Mouse (Mus musculus) heart, embryonic 12.5 days (tissue): ENCODE results near the gene Rnf38. TPM values are rescaled to one million over a fixed set of nuclear protein-coding genes. Genes with fewer than 3 reads are reported as not detected.

Experiments
- ATAC-seq: fragments of 200-750 bp; cut with Nextera tagmentation; 2 replicates; pipeline ENCODE4 v1.8.0; 2017; ENCODE audit warnings: moderate TSS enrichment, moderate library complexity; ENCODE audit not compliant: insufficient number of reproducible peaks, low FRiP score
- H3K27ac ChIP-seq: fragments of 300-500 bp; sonication (generic); 2 replicates; pipeline ENCODE4 v1.5.1; 2016; ENCODE audit warnings: mild to moderate bottlenecking, moderate library complexity; ENCODE audit not compliant: poor library complexity, severe bottlenecking
- H3K27me3 ChIP-seq: fragments of 300-500 bp; sonication (generic); replicated peaks from 2 replicates; pipeline ENCODE4 v1.6.1; 2016; ENCODE audit warnings: mild to moderate bottlenecking, moderate library complexity
- H3K36me3 ChIP-seq: fragments of 300-500 bp; sonication (generic); 2 replicates; pipeline ENCODE4 v1.6.1; 2016; ENCODE audit warnings: mild to moderate bottlenecking, moderate library complexity
- H3K4me1 ChIP-seq: fragments of 300-500 bp; sonication (generic); replicated peaks from 2 replicates; pipeline ENCODE4 v1.6.1; 2016; ENCODE audit warnings: mild to moderate bottlenecking
- H3K4me2 ChIP-seq: fragments of 300-500 bp; sonication (generic); 2 replicates; pipeline ENCODE4 v1.6.1; 2016; ENCODE audit warnings: mild to moderate bottlenecking, moderate library complexity
- H3K4me3 ChIP-seq: fragments of 300-500 bp; sonication (generic); 2 replicates; pipeline ENCODE4 v1.5.1; 2016; ENCODE audit warnings: mild to moderate bottlenecking
- H3K9ac ChIP-seq: fragments of 300-500 bp; sonication (generic); 2 replicates; pipeline ENCODE4 v1.6.1; 2016; ENCODE audit warnings: mild to moderate bottlenecking, moderate library complexity
- H3K9me3 ChIP-seq: fragments of 300-500 bp; sonication (generic); replicated peaks from 2 replicates; pipeline ENCODE4 v1.6.1; 2016; ENCODE audit warnings: mild to moderate bottlenecking, moderate library complexity
- WGBS: fragments of 180-500 bp; shearing (Covaris S2); methylation state at CpG from one replicate; pipeline ENCODE4 v1.1.7; 2016; 5-methylcytosine and 5-hydroxymethylcytosine counted together
- polyA plus RNA-seq: library from polyadenylated mRNA; unstranded; fragments of >200 nt; fragmentation: Nextera tagmentation; extraction: Ambion mirVana; gene quantifications from 2 replicates; pipeline ENCODE4 v1.2.1, GENCODE M21; 2016

Rnf38 gene
- polyA plus RNA-seq, 1 experiment from 2014 or later = 27.5 TPM

- peaks cover 24% of the 10 kb centered on the region for H3K4me1 ChIP-seq
- ATAC-seq = no peak
- H3K9ac ChIP-seq = no peak overlapping the region
- H3K9me3 ChIP-seq = no peaks in the 10 kb centered on the region
- WGBS = 64% methylated on average over 5 of the region's 5 CpGs
- no peak overlapping the region for H3K4me2 ChIP-seq
- no peaks in the 10 kb centered on the region for H3K36me3 ChIP-seq
- peaks cover 6% of the 10 kb centered on the region; the same call in 1 of the 2 replicates for H3K27me3 ChIP-seq
- no peak overlapping the region for H3K27ac ChIP-seq
- no peak overlapping the region for H3K4me3 ChIP-seq
Measured at GRCm38 (mm10) chr4:44251521-44251920, 17.9 kb upstream of the Rnf38 start.

- H3K9me3 ChIP-seq = no peaks in the 10 kb centered on the region
- peak overlapping the region; percentile 52 for H3K4me2 ChIP-seq
- 2% methylated on average over 10 of the region's 10 CpGs for WGBS
- 0 out of 2 replicates have a peak overlapping the region, but pooled peaks have one; percentile 32 for H3K9ac ChIP-seq
- no peak overlapping the region for H3K27ac ChIP-seq
- H3K27me3 ChIP-seq = peaks cover 6% of the 10 kb centered on the region; the same call in 1 of the 2 replicates
- peak overlapping the region; percentile 14; the same call in 1 of the 2 replicates for H3K4me3 ChIP-seq
- H3K36me3 ChIP-seq = no peaks in the 10 kb centered on the region
- no peak for ATAC-seq
- peaks cover 24% of the 10 kb centered on the region for H3K4me1 ChIP-seq
Measured at GRCm38 (mm10) chr4:44249705-44250104, 16.1 kb upstream of the Rnf38 start.

DNA sequence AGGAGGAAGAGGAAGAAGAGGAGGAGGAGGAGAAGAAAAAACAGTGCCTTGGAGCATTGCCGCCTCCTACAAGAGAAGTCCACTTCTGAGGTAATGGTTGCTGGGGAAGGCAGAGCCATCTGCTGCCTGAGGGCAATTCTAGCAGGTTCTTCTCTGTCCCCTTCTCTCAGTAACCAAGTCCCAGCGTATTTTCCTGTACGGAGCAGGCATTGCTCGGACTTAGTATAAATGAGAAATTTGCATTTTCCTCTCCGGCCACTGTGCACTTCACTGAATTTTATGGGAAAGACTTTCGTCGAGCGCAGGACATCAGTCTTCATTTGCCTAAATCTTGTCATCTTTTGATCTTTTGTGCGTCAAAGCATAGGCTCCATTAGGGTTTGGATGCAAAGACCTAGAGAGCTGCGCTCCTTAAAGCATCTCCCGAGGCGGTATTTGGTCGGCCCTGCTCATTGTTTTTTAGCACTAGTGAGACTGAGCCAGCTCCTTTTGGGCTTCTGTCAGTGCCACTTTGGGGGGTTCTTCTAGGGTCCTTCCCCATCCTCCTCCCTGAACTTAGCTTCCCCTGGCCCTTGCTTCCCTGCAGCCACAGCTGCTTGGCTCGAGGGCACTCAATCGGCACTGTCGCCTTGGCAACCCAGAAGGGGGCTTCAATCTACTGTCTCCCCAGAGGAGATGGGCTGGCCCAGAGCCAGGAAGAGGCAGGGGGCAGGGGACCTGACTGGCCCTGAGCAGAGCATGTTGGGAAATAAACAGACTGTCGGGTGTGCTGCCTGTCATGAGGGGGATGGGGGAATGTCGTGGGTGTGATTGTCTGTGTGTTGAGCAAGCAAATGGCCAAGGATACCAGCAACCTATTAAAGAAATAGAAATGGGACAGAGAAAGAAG is 13.7 kb upstream of the Rnf38 start:
- peak overlapping the region; percentile 13; the same call in 1 of the 2 replicates for H3K4me2 ChIP-seq

DNA sequence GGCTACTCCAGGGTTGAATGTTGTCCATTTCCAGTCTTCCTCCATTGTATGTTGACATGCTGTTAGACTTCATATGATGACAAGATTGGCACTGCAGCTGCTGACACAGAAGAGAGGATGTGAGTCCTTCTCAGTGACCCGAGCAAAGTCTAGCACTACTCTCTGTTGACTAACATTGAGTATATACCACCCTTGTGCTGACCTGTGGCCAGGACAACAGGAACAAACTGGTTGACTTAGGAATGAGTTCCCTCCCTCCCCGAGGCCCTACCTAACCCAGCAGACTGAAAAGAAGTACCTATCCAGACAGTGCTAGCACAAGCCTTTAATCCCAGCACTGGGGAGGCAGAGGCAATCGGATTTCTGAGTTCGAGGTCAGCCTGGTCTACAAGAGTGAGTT is 12.7 kb upstream of the Rnf38 start:
- 78% methylated on average over 4 of the region's 4 CpGs for WGBS
- Histone ChIP-seq H3K36me3 (no peaks in the 10 kb centered on the region), H3K27me3 (peaks cover 6% of the 10 kb centered on the region; the same call in 1 of the 2 replicates), H3K4me2 (no peak overlapping the region), H3K9me3 (no peaks in the 10 kb centered on the region), H3K27ac (no peak overlapping the region), H3K9ac (no peak overlapping the region), H3K4me1 (peaks cover 14% of the 10 kb centered on the region), H3K4me3 (no peak overlapping the region)
- no peak for ATAC-seq

More for the DNA sequence above, 13.7 kb upstream of the Rnf38 start:
- Histone ChIP-seq H3K9me3 (no peaks in the 10 kb centered on the region), H3K36me3 (no peaks in the 10 kb centered on the region), H3K27me3 (peaks cover 6% of the 10 kb centered on the region; the same call in 1 of the 2 replicates), H3K27ac (no peak overlapping the region), H3K4me1 (peaks cover 16% of the 10 kb centered on the region), H3K4me3 (no peak overlapping the region), H3K9ac (no peak overlapping the region)
- ATAC-seq = no peak
- WGBS = 19% methylated on average over 18 of the region's 18 CpGs

DNA sequence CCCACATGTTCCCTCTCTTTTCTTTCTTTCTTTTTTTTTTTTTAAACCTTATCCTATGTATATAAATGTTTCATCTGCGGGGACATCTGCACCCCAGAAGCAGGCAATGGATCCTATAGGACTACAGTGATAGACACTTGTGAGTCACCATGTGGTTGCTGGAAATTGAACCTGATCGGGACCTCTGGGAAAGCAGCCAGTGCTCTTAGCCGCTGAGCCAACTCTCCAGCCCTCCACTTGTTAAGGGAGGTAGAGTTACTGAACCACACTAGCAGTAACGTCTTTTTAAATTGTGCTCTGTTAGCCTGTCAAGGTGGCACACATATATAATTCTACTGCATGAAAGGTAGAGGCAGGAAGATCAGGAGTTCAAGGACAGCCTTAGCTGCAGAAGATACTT is 8.0 kb upstream of the Rnf38 start:
- no peak for ATAC-seq
- Histone ChIP-seq H3K27me3 (no peaks in the 10 kb centered on the region), H3K9me3 (no peaks in the 10 kb centered on the region), H3K4me3 (no peak overlapping the region), H3K36me3 (no peaks in the 10 kb centered on the region), H3K27ac (no peak overlapping the region), H3K4me1 (no peaks in the 10 kb centered on the region), H3K4me2 (no peak overlapping the region), H3K9ac (no peak overlapping the region)
- WGBS = 67% methylated on average over 4 of the region's 4 CpGs

DNA sequence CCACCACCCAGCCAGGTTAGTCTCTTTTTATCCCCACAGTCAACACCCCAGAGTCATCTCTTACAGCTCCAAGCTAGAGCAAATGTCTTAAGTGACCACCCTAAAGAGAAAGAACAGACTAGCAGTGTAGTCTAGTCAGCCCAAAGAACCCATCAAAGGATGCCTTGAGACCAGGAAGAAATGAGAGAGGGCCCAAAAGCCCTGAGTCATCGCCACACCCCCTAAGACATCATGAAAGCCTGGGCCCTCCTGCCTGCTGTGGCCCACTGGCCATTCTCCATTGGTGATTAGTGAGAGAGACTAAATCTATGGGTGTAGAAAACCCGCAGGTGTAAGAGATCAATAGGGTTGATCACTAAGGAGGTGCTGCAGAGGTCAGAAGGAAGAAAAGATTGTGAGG is 2.4 kb upstream of the Rnf38 start:
- Histone ChIP-seq H3K27ac (no peak overlapping the region), H3K4me3 (no peak overlapping the region), H3K4me1 (peaks cover 18% of the 10 kb centered on the region), H3K36me3 (no peaks in the 10 kb centered on the region), H3K9ac (no peak overlapping the region), H3K9me3 (no peaks in the 10 kb centered on the region), H3K27me3 (no peaks in the 10 kb centered on the region), H3K4me2 (no peak overlapping the region)
- no peak for ATAC-seq
- 80% methylated on average over 2 of the region's 2 CpGs for WGBS

DNA sequence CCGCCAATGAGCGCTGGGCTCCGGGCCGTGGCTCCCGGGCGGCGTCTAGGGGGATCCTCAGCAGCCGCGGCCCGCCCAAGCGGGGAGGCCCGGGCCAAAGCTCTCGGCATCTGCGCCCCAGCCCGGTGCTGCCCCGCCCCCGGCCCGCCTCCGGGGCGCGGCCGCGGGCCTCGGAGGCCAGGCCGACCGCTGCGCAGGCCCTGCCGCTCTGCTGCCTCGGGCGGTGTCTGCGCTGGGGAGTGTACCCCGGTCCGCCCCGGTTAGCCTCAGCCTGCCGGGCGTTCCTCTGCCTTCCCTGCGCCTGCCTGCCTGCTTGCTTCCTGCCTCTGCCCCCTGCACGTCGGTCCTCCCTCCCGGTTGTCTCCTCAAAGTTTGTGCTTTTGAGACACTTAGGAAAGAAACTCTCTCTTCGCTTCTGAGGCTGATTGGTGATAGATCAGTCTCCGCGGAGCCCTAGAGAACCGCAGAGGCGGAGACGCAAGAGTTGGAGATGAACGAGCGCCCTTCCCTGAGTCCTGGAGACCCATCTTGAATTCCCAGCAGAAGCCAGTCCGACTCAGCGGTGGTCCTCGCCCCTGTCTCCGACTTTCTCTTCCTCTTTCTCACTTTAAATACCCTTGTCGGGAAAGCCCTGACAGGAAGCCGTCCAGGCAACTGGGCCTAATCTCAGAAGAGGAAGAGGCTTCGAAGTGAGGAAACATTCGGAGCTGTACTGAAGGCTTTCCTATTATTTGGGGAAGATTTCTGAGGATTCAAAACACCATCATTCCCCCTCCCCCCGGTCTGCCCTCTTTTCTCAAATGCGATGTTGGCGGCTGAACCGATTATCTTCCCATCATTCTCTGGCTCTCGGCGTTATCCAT is 646 bp upstream of the Rnf38 start:
- peak overlapping the region; percentile 92 for H3K4me2 ChIP-seq
- H3K27me3 ChIP-seq = no peaks in the 10 kb centered on the region
- H3K27ac ChIP-seq = peak overlapping the region; percentile 95
- under 1% methylated on average over 57 of the region's 62 CpGs for WGBS
- no peaks in the 10 kb centered on the region for H3K36me3 ChIP-seq
- H3K4me3 ChIP-seq = peak overlapping the region; percentile 97
- no peaks in the 10 kb centered on the region for H3K9me3 ChIP-seq
- ATAC-seq = peak; percentile 99
- H3K9ac ChIP-seq = peak overlapping the region; percentile 97
- peaks cover 18% of the 10 kb centered on the region for H3K4me1 ChIP-seq

- peak; percentile 43 for ATAC-seq
- Histone ChIP-seq H3K27me3 (no peaks in the 10 kb centered on the region), H3K4me1 (peaks cover 25% of the 10 kb centered on the region), H3K9me3 (no peaks in the 10 kb centered on the region), H3K36me3 (no peaks in the 10 kb centered on the region), H3K27ac (peak overlapping the region; percentile 95), H3K9ac (peak overlapping the region; percentile 97), H3K4me3 (peak overlapping the region; percentile 97), H3K4me2 (peak overlapping the region; percentile 92)
- under 1% methylated on average over 49 of the region's 68 CpGs for WGBS
Measured at GRCm38 (mm10) chr4:44232771-44233712, 547 bp downstream of the Rnf38 start.

- no peaks in the 10 kb centered on the region for H3K27me3 ChIP-seq
- WGBS = 90% methylated on average over 10 of the region's 10 CpGs
- H3K4me3 ChIP-seq = no peak overlapping the region
- peaks cover 10% of the 10 kb centered on the region; the same call in 1 of the 2 replicates for H3K4me1 ChIP-seq
- H3K4me2 ChIP-seq = no peak overlapping the region
- H3K27ac ChIP-seq = no peak overlapping the region
- no peaks in the 10 kb centered on the region for H3K36me3 ChIP-seq
- no peak overlapping the region for H3K9ac ChIP-seq
- no peaks in the 10 kb centered on the region for H3K9me3 ChIP-seq
- no peak for ATAC-seq
Measured at GRCm38 (mm10) chr4:44225128-44225527, 8.5 kb downstream of the Rnf38 start.

- Histone ChIP-seq H3K9me3 (no peaks in the 10 kb centered on the region), H3K4me3 (no peak overlapping the region), H3K27ac (no peak overlapping the region), H3K9ac (no peak overlapping the region), H3K4me1 (peaks cover 10% of the 10 kb centered on the region; the same call in 1 of the 2 replicates), H3K36me3 (no peaks in the 10 kb centered on the region), H3K27me3 (no peaks in the 10 kb centered on the region), H3K4me2 (peak overlapping the region; percentile 3; the same call in 1 of the 2 replicates)
- WGBS = 48% methylated on average over 9 of the region's 9 CpGs
- ATAC-seq = no peak
Measured at GRCm38 (mm10) chr4:44224141-44224540, 9.4 kb downstream of the Rnf38 start.
